ENCODE assay signal across 24 mouse cellular contexts in the genomic region with DNA sequence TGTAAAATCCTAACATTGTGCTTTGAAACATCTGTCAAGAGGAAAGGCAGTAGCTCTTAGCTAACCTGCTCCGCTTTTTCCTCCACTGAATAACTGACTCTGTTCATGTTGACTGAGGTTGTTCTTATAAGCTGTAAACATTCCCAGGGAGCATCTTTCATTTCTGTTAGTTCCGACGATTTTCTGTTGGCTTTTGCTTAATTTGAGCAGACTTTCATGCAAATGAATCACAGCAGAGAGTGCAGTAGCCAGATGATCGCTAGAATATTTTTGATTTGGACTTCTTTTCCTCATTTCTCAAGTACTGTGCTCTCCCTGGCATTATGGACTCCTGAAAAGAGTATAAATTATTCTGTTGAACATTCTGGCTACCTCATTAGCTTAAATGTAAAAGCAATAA.
DNase-seq lines count a peak whose midpoint lies in the region; ATAC-seq and TF ChIP-seq lines count a peak whose summit lies in the region.
"Had no signal": no experiment of that assay in that cellular context is flagged by ENCODE, and none has a peak within 500 bp of the region (broad histone marks: within the 10 kb centered on the region; RNA-seq: fewer than 3 reads in every experiment).

No protein-coding gene starts in this region.

- H3K36me3 ChIP-seq in forebrain, postnatal 0 days (ENCODE audit: insufficient read depth), result no peaks in the 10 kb centered on the region
- H3K36me3 ChIP-seq in forebrain, embryonic 13.5 days (ENCODE audit: poor library complexity, severe bottlenecking), result no peaks in the 10 kb centered on the region
- H3K36me3 ChIP-seq: embryonic facial prominence, embryonic 13.5 days; embryonic facial prominence, embryonic 15.5 days; forebrain, embryonic 10.5 days; forebrain, embryonic 12.5 days had no signal

- peak; percentile 37 for DNase-seq in forebrain, postnatal 0 days
- peak; percentile 4 for DNase-seq in layer of hippocampus, adult 9-10 months (ENCODE audit: low spot score)
- DNase-seq in layer of hippocampus, postnatal 25 days (ENCODE audit: extremely low spot score in 1 of 2, low spot score in 1 of 2), result no peak
- peak; percentile 21 for DNase-seq in brain, adult 2 months (ENCODE audit: low read depth, low spot score)
- DNase-seq in brain, embryonic 14.5 days (ENCODE audit: low read depth), result peak; percentile 4
- no peak for DNase-seq in ovary, postnatal 14 days (ENCODE audit: low spot score)
- no peak for DNase-seq in T-cell, adult 2 months (ENCODE audit: low spot score)
- DNase-seq: adrenal gland, adult 8-10 months; adrenal gland, postnatal 14 days; adrenal gland, postnatal 36 days; cerebellum, adult 11 months; cerebellum, adult 18-20 months; cerebellum, adult 8-10 months; cerebellum, adult 9-11 months; cerebellum, postnatal 14 days; cerebellum, postnatal 36 days; embryo, embryonic 11 days had no signal

- H3K4me3 ChIP-seq in forebrain, postnatal 0 days (ENCODE audit: low read depth, low read length), result no peak overlapping the region
- no peak overlapping the region for H3K4me3 ChIP-seq in forebrain, embryonic 13.5 days
- H3K4me3 ChIP-seq: embryonic facial prominence, embryonic 13.5 days; embryonic facial prominence, embryonic 15.5 days; erythroblast, embryonic 14.5 days; forebrain, embryonic 10.5 days; forebrain, embryonic 12.5 days had no signal

- no peak for TF ChIP-seq POLR2A in brain, embryonic 14.5 days (IDR thresholded peaks at IDR 0.05; ENCODE audit: borderline replicate concordance, extremely low read depth, insufficient read depth, insufficient read length, poor library complexity, severe bottlenecking)

- ATAC-seq in forebrain, postnatal 0 days, result peak; percentile 77
- ATAC-seq in forebrain, embryonic 13.5 days, result no peak
- ATAC-seq: activated CD4-positive, CD25-positive, alpha-beta regulatory T cell, adult 4 months had no signal

- no peak overlapping the region for H3K9ac ChIP-seq in forebrain, postnatal 0 days
- no peak overlapping the region for H3K9ac ChIP-seq in forebrain, embryonic 13.5 days
- H3K9ac ChIP-seq: embryonic facial prominence, embryonic 13.5 days; embryonic facial prominence, embryonic 15.5 days; forebrain, embryonic 12.5 days had no signal

- no peaks in the 10 kb centered on the region for H3K9me3 ChIP-seq in forebrain, postnatal 0 days (ENCODE audit: low read length)
- H3K9me3 ChIP-seq in forebrain, embryonic 13.5 days (replicated peaks), result no peaks in the 10 kb centered on the region
- H3K9me3 ChIP-seq: embryonic facial prominence, embryonic 13.5 days; embryonic facial prominence, embryonic 15.5 days; forebrain, embryonic 10.5 days; forebrain, embryonic 12.5 days had no signal

- no peak overlapping the region for H3K27ac ChIP-seq in forebrain, postnatal 0 days (ENCODE audit: low read depth, low read length)
- H3K27ac ChIP-seq in forebrain, embryonic 13.5 days, result no peak overlapping the region
- H3K27ac ChIP-seq: embryonic facial prominence, embryonic 13.5 days; embryonic facial prominence, embryonic 15.5 days; forebrain, embryonic 10.5 days; forebrain, embryonic 12.5 days had no signal

- no peak for TF ChIP-seq CTCF in forebrain, postnatal 0 days (IDR thresholded peaks at IDR 0.05; ENCODE audit: low read depth)
- TF ChIP-seq CTCF in brain, embryonic 14.5 days (IDR thresholded peaks at IDR 0.05; ENCODE audit: borderline replicate concordance, extremely low read depth, insufficient read depth, insufficient read length), result no peak

- no peaks in the 10 kb centered on the region for H3K27me3 ChIP-seq in forebrain, postnatal 0 days (ENCODE audit: insufficient read depth, low read length)
- H3K27me3 ChIP-seq in forebrain, embryonic 13.5 days, result no peaks in the 10 kb centered on the region
- H3K27me3 ChIP-seq: embryonic facial prominence, embryonic 13.5 days; embryonic facial prominence, embryonic 15.5 days; forebrain, embryonic 12.5 days had no signal

- no peak overlapping the region for H3K4me2 ChIP-seq in forebrain, postnatal 0 days (ENCODE audit: low read depth)
- H3K4me2 ChIP-seq in forebrain, embryonic 13.5 days, result no peak overlapping the region
- H3K4me2 ChIP-seq: embryonic facial prominence, embryonic 13.5 days; embryonic facial prominence, embryonic 15.5 days; forebrain, embryonic 12.5 days had no signal

- 48% methylated on average over 4 of the region's 4 CpGs for WGBS in forebrain, postnatal 0 days
- 72% methylated on average over 4 of the region's 4 CpGs for WGBS in forebrain, embryonic 13.5 days

- H3K4me1 ChIP-seq in forebrain, postnatal 0 days (ENCODE audit: insufficient read depth), result no peaks in the 10 kb centered on the region
- no peaks in the 10 kb centered on the region for H3K4me1 ChIP-seq in forebrain, embryonic 13.5 days
- H3K4me1 ChIP-seq: embryonic facial prominence, embryonic 13.5 days; embryonic facial prominence, embryonic 15.5 days; forebrain, embryonic 12.5 days had no signal

Comparison
In these comparisons a context has a peak if more than half of its experiments do, and no peak if none do; other contexts are left out.
1. DNase-seq: peak in forebrain, postnatal 0 days (single experiment), layer of hippocampus, adult 9-10 months (single experiment), brain, adult 2 months (single experiment) and brain, embryonic 14.5 days (single experiment); none in layer of hippocampus, postnatal 25 days (0 of 2), ovary, postnatal 14 days (single experiment) and T-cell, adult 2 months (single experiment).